Mouse (Mus musculus) limb, embryonic 14.5 days (tissue): ENCODE measurements around the gene Mfap2. TPM values are rescaled to one million over a fixed set of nuclear protein-coding genes. Genes with fewer than 3 reads are reported as not detected.
A peak's percentile ranks its signal among the peaks of the same experiment; 100 is the strongest.

Experiments
- ATAC-seq: fragments of 200-750 bp; cut with Nextera tagmentation; 2 replicates; pipeline ENCODE4 v1.8.0; 2017; ENCODE audit warnings: low read depth, moderate number of reproducible peaks, moderate TSS enrichment; ENCODE audit not compliant: low FRiP score
- DNase-seq: peaks from one replicate; pipeline ENCODE4 v3.0.0-alpha.2; 2015; ENCODE audit warnings: low spot score
- H3K27ac ChIP-seq: fragments of 300-500 bp; sonication (generic); replicated peaks from 2 replicates; pipeline ENCODE4 v1.5.1; 2014; ENCODE audit warnings: low read depth, mild to moderate bottlenecking, low read length, moderate library complexity, mixed read lengths
- H3K27me3 ChIP-seq: fragments of 300-500 bp; sonication (generic); 2 replicates; pipeline ENCODE4 v1.6.1; 2014; ENCODE audit warnings: low read length, mixed read lengths; ENCODE audit not compliant: control insufficient read depth, insufficient read depth
- H3K36me3 ChIP-seq: fragments of 300-500 bp; sonication (generic); 2 replicates; pipeline ENCODE4 v1.6.1; 2014; ENCODE audit warnings: mild to moderate bottlenecking, low read length, moderate library complexity, mixed read lengths; ENCODE audit not compliant: control insufficient read depth, insufficient read depth
- H3K4me1 ChIP-seq: fragments of 300-500 bp; sonication (generic); 2 replicates; pipeline ENCODE4 v1.6.1; 2014; ENCODE audit warnings: antibody characterized with exemption, low read length, mixed read lengths; ENCODE audit not compliant: control insufficient read depth, insufficient read depth
- H3K4me2 ChIP-seq: fragments of 300-500 bp; sonication (generic); replicated peaks from 2 replicates; pipeline ENCODE4 v1.6.1; 2014; ENCODE audit warnings: low read depth, mild to moderate bottlenecking, low read length, moderate library complexity; ENCODE audit not compliant: severe bottlenecking
- H3K4me3 ChIP-seq: fragments of 300-500 bp; sonication (generic); replicated peaks from 2 replicates; pipeline ENCODE4 v1.5.1; 2014; ENCODE audit warnings: low read length
- H3K9ac ChIP-seq: fragments of 300-500 bp; sonication (generic); 2 replicates; pipeline ENCODE4 v1.6.1; 2014; ENCODE audit warnings: mild to moderate bottlenecking, low read depth, low read length, moderate library complexity; ENCODE audit not compliant: severe bottlenecking
- H3K9me3 ChIP-seq: fragments of 300-500 bp; sonication (generic); 2 replicates; pipeline ENCODE4 v1.6.1; 2016; ENCODE audit warnings: low read length; ENCODE audit not compliant: control insufficient read depth
- POLR2A ChIP-seq: fragments of 200-500 bp; IDR thresholded peaks from 2 replicates; pipeline ENCODE4 v1.8.0; 2012; ENCODE audit warnings: inconsistent platforms, mild to moderate bottlenecking, moderate library complexity, borderline replicate concordance; ENCODE audit not compliant: insufficient read depth, insufficient read length; ENCODE audit errors: extremely low read depth
- WGBS: fragments of 180-500 bp; shearing (Covaris S2); extraction: QIAGEN DNeasy Blood & Tissue Kit; methylation state at CpG from one replicate; pipeline ENCODE4 v1.1.7; 2014; 5-methylcytosine and 5-hydroxymethylcytosine counted together
- polyA plus RNA-seq, 2 experiments: library from polyadenylated mRNA; depleted of rRNA in 1 of 2; stranded (reverse) in 1 of 2; unstranded in 1 of 2; fragments of >200 nt; fragmentation: Nextera tagmentation in 1 of 2; extraction: Ambion mirVana in 1 of 2; gene quantifications; 2 replicates each; pipeline versions ENCODE4 v1.2.1 to v1.2.3; 2012 to 2014

Gene Mfap2
- polyA plus RNA-seq, 2 experiments: 708 to 1,017 TPM

DNA sequence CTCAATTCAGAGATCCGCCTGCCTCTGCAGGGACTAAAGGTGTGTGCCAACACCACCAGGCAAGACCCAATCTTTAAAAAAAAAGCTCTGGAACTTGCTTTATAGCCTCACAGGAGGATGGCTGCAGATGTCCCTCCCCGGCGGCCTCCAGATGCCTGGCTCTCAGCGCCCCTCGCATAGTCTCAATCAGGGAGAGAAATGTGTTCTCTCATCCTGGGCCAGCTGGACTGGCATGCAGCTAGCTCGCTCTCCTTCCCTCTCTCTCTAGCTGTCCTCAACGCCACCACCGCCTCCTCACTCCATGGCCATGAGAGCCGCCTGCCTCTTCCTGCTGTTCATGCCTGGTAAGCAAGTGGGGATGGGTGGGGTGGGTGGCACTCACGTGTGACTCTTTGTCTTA is 2.3 kb downstream of the Mfap2 start:
- ATAC-seq: no peak
- peaks cover 18% of the 10 kb centered on the region for H3K4me1 ChIP-seq
- H3K9me3 ChIP-seq: no peaks in the 10 kb centered on the region
- H3K9ac ChIP-seq: no peak overlapping the region
- TF ChIP-seq POLR2A: no peak
- DNase-seq: no peak
- 61% methylated on average over 10 of the region's 10 CpGs for WGBS
- H3K27me3 ChIP-seq: no peaks in the 10 kb centered on the region
- peak overlapping the region; percentile 88 for H3K4me2 ChIP-seq
- H3K4me3 ChIP-seq: peak overlapping the region; percentile 75
- peak overlapping the region; percentile 94 for H3K27ac ChIP-seq
- peaks cover 46% of the 10 kb centered on the region for H3K36me3 ChIP-seq

DNA sequence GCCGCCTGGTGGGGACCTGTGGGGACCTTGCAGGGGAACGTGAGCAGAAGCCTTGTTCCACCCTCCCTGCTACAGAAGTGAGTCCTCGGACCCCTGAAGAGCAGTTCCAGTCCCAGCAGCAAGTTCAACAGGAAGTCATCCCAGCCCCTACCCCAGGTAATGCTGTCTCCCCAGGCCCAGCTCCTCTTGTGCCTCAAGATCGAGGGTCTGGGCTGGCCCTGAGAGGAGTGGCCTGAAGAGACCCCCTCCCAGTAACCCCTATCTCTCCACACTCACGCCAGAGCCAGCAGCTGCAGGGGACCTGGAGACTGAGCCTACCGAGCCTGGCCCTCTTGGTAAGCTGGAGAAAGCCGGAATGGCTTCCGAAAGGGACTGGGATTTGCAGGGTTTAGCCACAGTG is 3.9 kb downstream of the Mfap2 start:
- TF ChIP-seq POLR2A: no peak
- no peak overlapping the region for H3K9ac ChIP-seq
- H3K4me1 ChIP-seq: peaks cover 18% of the 10 kb centered on the region
- H3K4me3 ChIP-seq: no peak overlapping the region
- 72% methylated on average over 8 of the region's 8 CpGs for WGBS
- peaks cover 48% of the 10 kb centered on the region for H3K36me3 ChIP-seq
- no peaks in the 10 kb centered on the region for H3K9me3 ChIP-seq
- no peak overlapping the region for H3K4me2 ChIP-seq
- H3K27ac ChIP-seq: no peak overlapping the region
- DNase-seq (no peak), ATAC-seq (no peak)
- no peaks in the 10 kb centered on the region for H3K27me3 ChIP-seq

- Histone ChIP-seq H3K36me3 (peaks cover 49% of the 10 kb centered on the region), H3K4me1 (peaks cover 23% of the 10 kb centered on the region)
These were observed 4.6 kb downstream of the Mfap2 start for GRCm38 (mm10) chr4:141014856-141015255.

DNA sequence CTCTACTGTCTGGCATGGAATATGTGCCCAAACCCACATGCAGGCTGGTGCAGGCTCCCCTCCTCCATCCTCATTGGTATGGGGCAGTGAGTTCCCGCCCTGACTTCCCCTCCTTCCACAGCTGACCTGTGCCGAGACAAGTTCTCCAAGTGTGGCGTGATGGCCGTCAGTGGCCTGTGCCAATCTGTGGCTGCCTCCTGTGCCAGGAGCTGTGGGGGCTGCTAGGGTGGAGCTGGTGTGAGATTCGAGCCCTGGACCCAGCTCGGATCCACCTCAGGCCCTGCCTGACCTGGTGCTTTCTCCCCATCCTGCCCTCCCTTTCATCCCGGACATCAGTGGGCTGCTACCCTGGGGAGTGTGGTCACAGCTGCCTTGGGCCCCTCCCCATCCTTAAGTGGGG is 5.1 kb downstream of the Mfap2 start:
- H3K36me3 ChIP-seq: peaks cover 49% of the 10 kb centered on the region
- peaks cover 28% of the 10 kb centered on the region for H3K4me1 ChIP-seq
- no peak overlapping the region for H3K4me2 ChIP-seq
- DNase-seq (no peak), ATAC-seq (no peak)
- 0 out of 2 replicates have a peak overlapping the region, but pooled peaks have one; percentile 26 for H3K27ac ChIP-seq
- WGBS: 86% methylated on average over 7 of the region's 7 CpGs
- no peak overlapping the region for H3K9ac ChIP-seq
- H3K27me3 ChIP-seq: no peaks in the 10 kb centered on the region
- no peak for TF ChIP-seq POLR2A
- H3K4me3 ChIP-seq: no peak overlapping the region
- H3K9me3 ChIP-seq: no peaks in the 10 kb centered on the region

More at GRCm38 (mm10) chr4:141014856-141015255, 4.6 kb downstream of the Mfap2 start:
- WGBS: 96% methylated on average over 11 of the region's 11 CpGs
- Histone ChIP-seq H3K9me3 (no peaks in the 10 kb centered on the region), H3K4me2 (no peak overlapping the region), H3K4me3 (no peak overlapping the region), H3K9ac (no peak overlapping the region; the same call in 1 of the 2 replicates), H3K27me3 (no peaks in the 10 kb centered on the region), H3K27ac (no peak overlapping the region)
- TF ChIP-seq POLR2A: no peak
- DNase-seq (no peak), ATAC-seq (no peak)

GRCm38 (mm10) chr4:141016311-141016710 is 6.1 kb downstream of the Mfap2 start:
- Histone ChIP-seq H3K9ac (no peak overlapping the region), H3K27ac (peak overlapping the region; percentile 52; the same call in 1 of the 2 replicates), H3K36me3 (peaks cover 49% of the 10 kb centered on the region), H3K4me2 (no peak overlapping the region), H3K4me3 (no peak overlapping the region), H3K27me3 (no peaks in the 10 kb centered on the region), H3K4me1 (peaks cover 37% of the 10 kb centered on the region), H3K9me3 (no peaks in the 10 kb centered on the region)
- DNase-seq (no peak), ATAC-seq (no peak)
- no peak for TF ChIP-seq POLR2A
- 76% methylated on average over 9 of the region's 9 CpGs for WGBS
